ENCODE assay signal across 8 mouse cellular contexts in genomic region chr17:6655087-6655511, GRCm38 (mm10). TPM values are rescaled to one million over a fixed set of nuclear protein-coding genes. Genes with fewer than 3 reads are reported as not detected.
A peak's percentile ranks its signal among the peaks of the same experiment; 100 is the strongest.
DNase-seq lines count a peak whose midpoint lies in the region; ATAC-seq and TF ChIP-seq lines count a peak whose summit lies in the region.
"Not testable (repeated sequence)": the region's sequence is repeated elsewhere in the genome, so short reads cannot be mapped to it uniquely, and the experiment has no call there.

No protein-coding gene starts in this region.

- DNase-seq in brain, adult 2 months (ENCODE audit: low read depth, low spot score): peak; percentile 90
- peak; percentile 92 for DNase-seq in embryonic facial prominence, embryonic 14.5 days (ENCODE audit: low spot score)
- DNase-seq in kidney, adult 8-10 months: peak; percentile 30 to 44
- peak; percentile 15 for DNase-seq in liver, adult 2 months (ENCODE audit: extremely low read depth, low read depth, low spot score)
- DNase-seq in spleen, postnatal 4 days (ENCODE audit: low spot score in 2 of 2): peak; percentile 50 to 67

- H3K4me2 ChIP-seq in embryonic facial prominence, embryonic 14.5 days (ENCODE audit: low read depth, low read length): peak overlapping the region; percentile 49
- peak overlapping the region; percentile 64 for H3K4me2 ChIP-seq in heart, embryonic 11.5 days
- peak overlapping the region; percentile 39 for H3K4me2 ChIP-seq in midbrain, embryonic 16.5 days (ENCODE audit: low read length)

- TF ChIP-seq CTCF in C2C12 (IDR thresholded peaks at IDR 0.05; ENCODE audit: control insufficient read depth, insufficient read depth, insufficient read length); liver, adult 2 months (IDR thresholded peaks at IDR 0.05; ENCODE audit: low read depth, low read length): not testable (repeated sequence)

- H3K27ac ChIP-seq in embryonic facial prominence, embryonic 14.5 days (replicated peaks; ENCODE audit: low read depth, low read length): peak overlapping the region; percentile 80
- peak overlapping the region; percentile 68 for H3K27ac ChIP-seq in heart, embryonic 11.5 days (ENCODE audit: low read depth, low read length)
- peak overlapping the region; percentile 36; the same call in 1 of the 2 replicates for H3K27ac ChIP-seq in liver, adult 2 months (replicated peaks; ENCODE audit: insufficient read depth, low read depth, low read length)
- H3K27ac ChIP-seq in midbrain, embryonic 16.5 days (ENCODE audit: low read length): peak overlapping the region; percentile 90

- H3K36me3 ChIP-seq in C2C12 (ENCODE audit: control insufficient read depth, insufficient read depth); embryonic facial prominence, embryonic 14.5 days (ENCODE audit: control insufficient read depth, insufficient read depth, low read length); heart, embryonic 11.5 days (ENCODE audit: control insufficient read depth, insufficient read depth, low read length); liver, adult 2 months (ENCODE audit: control insufficient read depth, insufficient read depth, low read length); midbrain, embryonic 16.5 days (ENCODE audit: control insufficient read depth, insufficient read depth, low read length): not testable (repeated sequence)

- H3K9me3 ChIP-seq in embryonic facial prominence, embryonic 14.5 days (ENCODE audit: control insufficient read depth, low read length); heart, embryonic 11.5 days (replicated peaks; ENCODE audit: control insufficient read depth, low read length); midbrain, embryonic 16.5 days (replicated peaks; ENCODE audit: control insufficient read depth, low read length, poor library complexity, severe bottlenecking): not testable (repeated sequence)

- under 1% methylated on average over 28 of the region's 36 CpGs for WGBS in embryonic facial prominence, embryonic 14.5 days
- under 1% methylated on average over 34 of the region's 36 CpGs for WGBS in heart, embryonic 11.5 days (ENCODE audit: insufficient replicate concordance)
- WGBS in liver, adult 2 months: 2% methylated on average over 36 of the region's 36 CpGs
- WGBS in midbrain, embryonic 16.5 days: 1% methylated on average over 32 of the region's 36 CpGs

- not testable (repeated sequence) for H3K79me2 ChIP-seq in C2C12 (ENCODE audit: control insufficient read depth, insufficient read depth); liver, adult 2 months (ENCODE audit: control insufficient read depth, insufficient read depth, low read length)

- not testable (repeated sequence) for TF ChIP-seq POLR2A in liver, adult 2 months (IDR thresholded peaks at IDR 0.05; ENCODE audit: extremely low read depth, insufficient read depth, low read length)

- H3K4me1 ChIP-seq in embryonic facial prominence, embryonic 14.5 days (ENCODE audit: control insufficient read depth, insufficient read depth, low read length); heart, embryonic 11.5 days (ENCODE audit: control insufficient read depth, insufficient read depth, low read length); liver, adult 2 months (ENCODE audit: control insufficient read depth, insufficient read depth, low read length); midbrain, embryonic 16.5 days (ENCODE audit: control insufficient read depth, insufficient read depth, low read length): not testable (repeated sequence)

- H3K9ac ChIP-seq in embryonic facial prominence, embryonic 14.5 days (ENCODE audit: low read depth, low read length): peak overlapping the region; percentile 73
- H3K9ac ChIP-seq in heart, embryonic 11.5 days (ENCODE audit: low read depth, low read length): peak overlapping the region; percentile 69
- peak overlapping the region; percentile 51 for H3K9ac ChIP-seq in liver, adult 2 months (ENCODE audit: low read depth, low read length)
- H3K9ac ChIP-seq in midbrain, embryonic 16.5 days (ENCODE audit: low read depth, low read length): peak overlapping the region; percentile 64

- not testable (repeated sequence) for H3K79me3 ChIP-seq in C2C12 (ENCODE audit: low read depth)

- peak overlapping the region; percentile 44 for H3ac ChIP-seq in C2C12 (ENCODE audit: control insufficient read depth, insufficient read length, low read depth)

- peak; percentile 90 for ATAC-seq in embryonic facial prominence, embryonic 14.5 days (ENCODE audit: low read depth)
- peak; percentile 86 for ATAC-seq in heart, embryonic 11.5 days (replicated peaks; ENCODE audit: insufficient number of reproducible peaks, low FRiP score, low TSS enrichment)
- peak; percentile 93 for ATAC-seq in midbrain, embryonic 16.5 days

- not testable (repeated sequence) for H3K27me3 ChIP-seq in C2C12 (ENCODE audit: control insufficient read depth, insufficient read depth, insufficient read length); embryonic facial prominence, embryonic 14.5 days (replicated peaks; ENCODE audit: control insufficient read depth, insufficient read depth, low read length); heart, embryonic 11.5 days (ENCODE audit: control insufficient read depth, insufficient read depth, low read length); liver, adult 2 months (ENCODE audit: control insufficient read depth, insufficient read depth, low read length); midbrain, embryonic 16.5 days (ENCODE audit: control insufficient read depth, insufficient read depth, low read depth, low read length)

- H3K4me3 ChIP-seq in C2C12 (ENCODE audit: insufficient read depth, poor library complexity, severe bottlenecking): peak overlapping the region; percentile 40
- peak overlapping the region; percentile 49 for H3K4me3 ChIP-seq in embryonic facial prominence, embryonic 14.5 days (ENCODE audit: low read depth, low read length)
- peak overlapping the region; percentile 51 for H3K4me3 ChIP-seq in heart, embryonic 11.5 days (ENCODE audit: low read depth, low read length)
- H3K4me3 ChIP-seq in liver, adult 2 months (ENCODE audit: insufficient read depth, low read depth, low read length): peak overlapping the region; percentile 64
- peak overlapping the region; percentile 42 for H3K4me3 ChIP-seq in midbrain, embryonic 16.5 days (ENCODE audit: low read depth, low read length)

TF ChIP-seq in C2C12, 6 proteins besides CTCF, POLR2A, EP300 and RAD21:
- peak; percentile 56 for TF ChIP-seq MAX (IDR thresholded peaks at IDR 0.05)

RNA-seq across cellular contexts. Expression of gene Dynlt1f, which starts 0.6 kb away (rescaled TPM):
- polyA plus RNA-seq in C2C12 (2012; fragmentation: generic; extraction: Trizol): 275 TPM
- 254 and 264 TPM in 2 replicates for polyA plus RNA-seq in embryonic facial prominence, embryonic 14.5 days (2014; fragmentation: Nextera tagmentation; extraction: Ambion mirVana)
- 232 and 254 TPM in 2 replicates for polyA plus RNA-seq in heart, embryonic 11.5 days (2014; fragmentation: Nextera tagmentation; extraction: Ambion mirVana)
- total RNA-seq in liver, adult 2 months (2014; rRNA removed): 7.2 and 9.5 TPM in 2 replicates
- polyA plus RNA-seq in liver, adult 2 months (2012; rRNA removed): 4.1 and 5.3 TPM in 2 replicates
- polyA plus RNA-seq in midbrain, embryonic 16.5 days (2015; fragmentation: Nextera tagmentation; extraction: Ambion mirVana): 224 and 243 TPM in 2 replicates

RNA-seq across cellular contexts. Expression of gene Sytl3, which starts 3.8 kb away (rescaled TPM):
- polyA plus RNA-seq in C2C12 (2012; fragmentation: generic; extraction: Trizol): 0.14 TPM
- polyA plus RNA-seq in embryonic facial prominence, embryonic 14.5 days (2014; fragmentation: Nextera tagmentation; extraction: Ambion mirVana): 0.43 and 0.70 TPM in 2 replicates
- polyA plus RNA-seq in heart, embryonic 11.5 days (2014; fragmentation: Nextera tagmentation; extraction: Ambion mirVana): 0.11 TPM in 1 of 2 replicates, not detected in the other
- total RNA-seq in liver, adult 2 months (2014; rRNA removed): 0.18 and 0.20 TPM in 2 replicates
- 0.11 TPM in 1 of 2 replicates, not detected in the other for polyA plus RNA-seq in liver, adult 2 months (2012; rRNA removed)
- 0.57 and 0.82 TPM in 2 replicates for polyA plus RNA-seq in midbrain, embryonic 16.5 days (2015; fragmentation: Nextera tagmentation; extraction: Ambion mirVana)

RNA-seq across cellular contexts. Expression of gene Dynlt1c, which starts 53.6 kb away (rescaled TPM):
- polyA plus RNA-seq in C2C12 (2012; fragmentation: generic; extraction: Trizol): 12.6 TPM
- polyA plus RNA-seq in embryonic facial prominence, embryonic 14.5 days (2014; fragmentation: Nextera tagmentation; extraction: Ambion mirVana): 24.1 and 25.6 TPM in 2 replicates
- polyA plus RNA-seq in heart, embryonic 11.5 days (2014; fragmentation: Nextera tagmentation; extraction: Ambion mirVana): 18.1 and 25.8 TPM in 2 replicates
- 3.8 and 4.5 TPM in 2 replicates for total RNA-seq in liver, adult 2 months (2014; rRNA removed)
- 1.1 TPM in 2 replicates for polyA plus RNA-seq in liver, adult 2 months (2012; rRNA removed)
- polyA plus RNA-seq in midbrain, embryonic 16.5 days (2015; fragmentation: Nextera tagmentation; extraction: Ambion mirVana): 61.5 and 73.2 TPM in 2 replicates

Comparison
In these comparisons a context has a peak if more than half of its experiments do, and no peak if none do; other contexts are left out.
1. Peak in every context shown above with its lines: DNase-seq, ATAC-seq, H3K4me3 ChIP-seq and H3K27ac ChIP-seq.
2. DNase-seq: peak in every context shown above with its lines; median percentile 92 in embryonic facial prominence, embryonic 14.5 days; 90 in brain, adult 2 months; 58 in spleen, postnatal 4 days; 37 in kidney, adult 8-10 months; 15 in liver, adult 2 months.
3. H3K27ac ChIP-seq: peak in every context shown above with its lines; median percentile 90 in midbrain, embryonic 16.5 days; 80 in embryonic facial prominence, embryonic 14.5 days; 68 in heart, embryonic 11.5 days; 36 in liver, adult 2 months.
4. RNA of gene Dynlt1f, which starts 0.6 kb away (polyA plus RNA-seq): 275 TPM in C2C12 (single experiment), 254 to 264 TPM in embryonic facial prominence, embryonic 14.5 days, 232 to 254 TPM in heart, embryonic 11.5 days and 224 to 243 TPM in midbrain, embryonic 16.5 days; 4.1 to 5.3 TPM in liver, adult 2 months; every median in the first group is over 10 times any median in the second.